Mouse (Mus musculus): ENCODE data around the gene Tspan33.
"Not testable (repeated sequence)": the region's sequence is repeated elsewhere in the genome, so short reads cannot be mapped to it uniquely, and the experiment has no call there.

Gene Tspan33

DNA sequence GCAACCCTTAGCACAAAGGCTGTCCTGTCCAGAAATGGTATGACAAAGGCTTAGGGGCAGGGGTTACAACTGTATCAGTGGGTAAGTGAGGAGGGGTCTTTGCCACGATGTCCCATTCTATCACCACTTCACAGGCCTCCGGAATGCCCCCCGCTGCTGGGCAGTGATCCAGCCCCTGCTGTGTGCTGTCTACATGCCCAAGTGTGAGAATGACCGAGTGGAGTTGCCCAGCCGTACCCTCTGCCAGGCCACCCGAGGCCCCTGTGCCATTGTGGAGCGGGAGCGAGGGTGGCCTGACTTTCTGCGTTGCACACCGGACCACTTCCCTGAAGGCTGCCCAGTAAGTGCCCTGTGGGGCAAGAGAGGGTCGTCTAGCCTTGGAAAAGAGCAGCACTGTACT is 59.3 kb downstream of the Tspan33 start:
- no peak for DNase-seq (ENCODE audit: low spot score in 2 of 2)

DNA sequence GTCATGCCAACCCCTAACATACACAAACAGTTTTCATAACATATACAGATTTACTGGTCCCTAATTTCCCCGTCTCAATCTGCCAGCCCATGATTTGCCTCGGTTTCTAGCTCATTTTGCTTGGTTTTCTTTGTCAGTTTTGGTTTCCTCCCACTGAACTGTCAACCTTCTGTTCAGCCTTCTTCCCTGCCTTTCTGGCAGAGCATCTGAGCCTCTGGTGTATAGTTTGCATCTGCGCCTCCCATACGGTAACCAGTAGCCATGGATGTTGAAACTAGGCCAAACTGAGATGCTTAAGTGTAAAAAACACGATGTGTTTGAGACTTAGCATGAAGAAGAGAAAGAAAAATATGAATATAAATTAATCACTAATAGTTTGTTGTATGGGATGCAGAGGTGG is 62.0 kb downstream of the Tspan33 start:
- DNase-seq (ENCODE audit: low spot score in 2 of 2), result no peak

DNA sequence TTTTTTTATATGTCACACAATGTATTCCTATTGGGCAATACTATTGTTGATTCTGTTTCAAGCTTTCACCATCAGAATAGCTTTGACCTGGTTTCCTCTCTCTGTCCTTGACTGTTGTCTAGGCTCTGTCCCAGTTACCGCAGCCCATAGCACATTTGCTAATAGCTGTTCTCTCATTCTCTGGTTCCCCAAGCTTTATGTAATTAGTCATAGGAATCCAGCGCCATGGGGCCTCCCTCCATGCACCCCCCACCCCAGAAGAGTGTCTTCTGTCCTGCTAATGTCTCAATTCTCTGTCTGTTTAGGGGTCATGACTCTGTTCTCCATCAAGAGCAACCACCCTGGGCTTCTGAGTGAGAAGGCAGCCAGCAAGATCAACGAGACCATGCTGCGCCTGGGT is 62.5 kb downstream of the Tspan33 start:
- DNase-seq (ENCODE audit: low spot score in 2 of 2), result no peak

DNA sequence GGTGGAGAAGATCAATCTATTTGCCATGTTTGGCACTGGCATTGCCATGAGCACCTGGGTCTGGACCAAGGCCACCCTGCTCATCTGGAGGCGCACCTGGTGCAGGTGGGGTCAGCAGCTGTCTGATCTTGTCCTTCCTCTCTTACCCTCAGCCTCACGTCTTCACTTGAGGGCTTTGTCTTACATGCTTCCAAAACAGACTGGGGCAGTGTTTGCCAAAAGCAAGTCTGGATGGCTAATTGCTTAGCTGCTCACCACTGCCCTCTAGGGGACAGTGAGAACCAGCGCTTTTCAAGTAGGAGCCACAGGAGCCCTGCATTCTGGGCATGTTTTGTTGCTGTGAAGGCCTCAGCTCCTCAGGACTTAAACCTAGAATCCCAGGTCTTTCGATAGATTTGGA is 64.4 kb downstream of the Tspan33 start:
- peak; percentile 59 to 82 for DNase-seq (ENCODE audit: low spot score in 2 of 2)

DNA sequence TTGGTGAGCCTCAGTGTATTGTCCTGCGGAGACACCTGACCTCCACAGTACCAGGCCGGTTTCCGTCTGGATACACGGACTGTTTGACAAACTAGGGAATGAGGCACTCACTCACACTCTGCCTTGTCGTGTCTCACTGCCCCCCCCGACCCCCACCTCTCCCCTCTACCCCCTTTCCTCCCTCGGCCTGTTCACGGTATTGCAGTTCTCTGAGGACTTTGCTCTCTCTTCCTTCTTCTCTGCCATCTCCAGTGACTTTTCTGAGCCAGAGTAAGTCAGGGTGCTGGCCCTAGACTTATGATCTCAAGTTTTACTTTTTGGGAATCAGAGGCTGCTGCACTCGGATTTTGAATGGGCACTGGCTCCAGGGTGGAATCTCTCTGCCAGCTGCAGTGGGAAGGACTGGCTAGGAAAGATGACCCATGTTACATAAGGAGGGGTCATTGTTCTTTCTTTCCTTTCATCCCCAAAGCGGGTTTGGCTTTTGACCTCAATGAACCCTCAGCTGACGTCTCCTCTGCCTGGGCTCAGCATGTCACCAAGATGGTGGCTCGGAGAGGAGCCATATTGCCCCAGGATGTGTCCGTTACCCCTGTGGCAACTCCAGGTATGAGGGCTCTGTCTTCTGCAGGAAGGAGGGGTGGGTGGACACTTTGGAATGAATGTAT is 65.1 kb downstream of the Tspan33 start:
- no peak for DNase-seq (ENCODE audit: low spot score in 2 of 2)

DNA sequence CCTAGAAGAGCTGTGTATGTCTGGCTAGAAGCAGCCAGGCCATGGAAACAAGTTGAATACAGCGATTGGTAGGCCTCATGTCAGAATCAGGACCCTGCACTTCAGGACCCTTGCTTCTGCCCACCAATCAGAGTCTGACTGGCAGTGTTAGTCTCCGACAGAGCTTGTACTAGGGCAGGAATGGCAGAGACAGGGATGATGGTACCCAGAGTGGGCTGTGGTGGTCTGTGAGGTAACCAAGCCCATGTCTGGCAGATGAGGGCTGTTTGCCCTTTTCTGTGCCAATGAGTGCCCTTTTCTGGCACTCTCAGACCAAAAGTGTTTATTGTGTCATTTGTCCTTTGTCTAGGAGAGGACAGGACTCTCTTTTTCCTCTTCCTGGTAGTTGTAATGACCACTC is 66.4 kb downstream of the Tspan33 start:
- not testable (repeated sequence) for DNase-seq (ENCODE audit: low spot score in 2 of 2)

DNA sequence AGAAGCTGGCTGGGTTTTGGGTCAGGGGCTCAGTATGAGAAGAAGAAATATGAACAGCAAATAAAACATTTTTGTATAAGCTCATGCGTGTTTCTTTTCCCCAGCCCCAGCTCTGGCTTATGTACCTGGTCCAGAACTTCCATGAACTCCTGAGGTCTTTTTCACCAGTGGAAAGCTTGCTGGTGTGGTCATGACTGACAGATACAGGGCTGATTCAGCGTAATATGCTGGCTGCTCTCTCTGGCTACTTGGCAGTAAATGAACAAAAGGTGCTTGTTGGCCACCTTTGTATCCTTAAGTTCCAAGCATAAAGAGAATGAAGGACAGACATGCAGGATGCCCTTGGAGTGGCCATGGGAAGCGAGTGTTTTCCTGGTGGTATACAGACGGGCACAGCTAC is 67.3 kb downstream of the Tspan33 start:
- no peak for DNase-seq (ENCODE audit: low spot score in 2 of 2)

DNA sequence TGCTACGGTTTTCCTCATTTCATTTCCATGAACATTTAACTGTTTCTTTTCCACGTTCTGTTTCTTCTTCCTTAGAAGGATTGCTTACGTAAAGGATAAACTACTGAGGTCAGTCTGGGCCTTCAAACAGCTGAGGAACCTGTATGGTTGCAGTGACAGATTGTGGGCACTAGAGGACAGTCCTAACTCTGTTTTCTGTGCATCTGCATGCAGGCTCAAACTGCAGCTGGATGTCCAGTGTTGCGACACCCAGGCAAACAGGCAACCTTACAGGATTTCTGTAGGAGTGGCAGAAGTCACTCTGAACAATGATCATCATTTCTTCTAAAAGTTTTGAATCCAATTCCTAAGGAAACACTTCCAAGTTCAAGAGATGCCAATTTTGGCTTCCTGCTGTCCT is 68.5 kb downstream of the Tspan33 start:
- DNase-seq (ENCODE audit: low spot score in 2 of 2), result peak in 1 of 2 experiments; percentile 22

DNA sequence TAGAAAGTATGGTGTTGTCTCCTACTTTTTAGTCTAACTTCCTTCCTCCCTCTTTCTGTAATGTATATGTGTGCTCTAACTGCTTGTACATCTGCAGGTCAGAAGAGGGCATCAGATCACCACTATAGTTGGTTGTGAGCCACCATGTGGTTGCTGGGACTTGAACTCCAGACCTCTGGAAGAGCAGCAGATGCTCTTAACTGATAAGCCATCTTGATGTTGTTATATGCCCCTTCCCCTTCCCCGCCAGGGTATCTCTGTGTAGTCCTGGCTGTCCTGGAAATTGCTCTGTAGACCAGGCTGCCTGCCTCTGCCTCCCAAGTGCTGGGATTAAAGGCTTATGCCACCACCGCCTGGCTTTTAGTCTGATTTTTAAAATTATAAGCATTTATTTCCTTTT is 72.9 kb downstream of the Tspan33 start:
- DNase-seq (ENCODE audit: low spot score in 2 of 2), result no peak

Measured in spleen, postnatal 10 days (tissue).